Mouse (Mus musculus) layer of hippocampus, adult 18-20 months (tissue): ENCODE results near the gene Cst7. TPM values are rescaled to one million over a fixed set of nuclear protein-coding genes. Genes with fewer than 3 reads are reported as not detected.
"Not testable (repeated sequence)": the region's sequence is repeated elsewhere in the genome, so short reads cannot be mapped to it uniquely, and the experiment has no call there.

ENCODE experiments used
- DNase-seq, 2 experiments: peaks; one replicate each; pipeline ENCODE4 v3.0.0; 2022; ENCODE audit warnings: low spot score in 2 of 2
- long read RNA-seq: library from polyadenylated mRNA; stranded (forward); transcript quantifications from one replicate; pipeline ENCODE4 v2.0.0, GENCODE M21; 2021
- total RNA-seq, 2 experiments: library from RNA; stranded (reverse); gene quantifications; 2 replicates each; pipeline ENCODE4 v1.2.3; 2021

Cst7 gene
- under 1 TPM in 1 of 2 experiments, not detected in 1; 0.77 TPM for total RNA-seq
- long read RNA-seq = 0 reads

GRCm38 (mm10) chr2:150569847-150570590 lies at the start of gene Cst7:
Gene Cst7 (plus strand): TSS chr2:150570415.
- no peak for DNase-seq

GRCm38 (mm10) chr2:150525703-150526207 lies 44.5 kb upstream of the Cst7 start:
- no peak for DNase-seq

GRCm38 (mm10) chr2:150549576-150549975 lies 20.6 kb upstream of the Cst7 start:
- DNase-seq = not testable (repeated sequence)

- peak in 1 of 2 experiments; percentile 42 for DNase-seq
These were observed 11.6 kb upstream of the Cst7 start for GRCm38 (mm10) chr2:150558568-150558967.

GRCm38 (mm10) chr2:150567051-150567450 lies 3.2 kb upstream of the Cst7 start:
- no peak for DNase-seq

DNA sequence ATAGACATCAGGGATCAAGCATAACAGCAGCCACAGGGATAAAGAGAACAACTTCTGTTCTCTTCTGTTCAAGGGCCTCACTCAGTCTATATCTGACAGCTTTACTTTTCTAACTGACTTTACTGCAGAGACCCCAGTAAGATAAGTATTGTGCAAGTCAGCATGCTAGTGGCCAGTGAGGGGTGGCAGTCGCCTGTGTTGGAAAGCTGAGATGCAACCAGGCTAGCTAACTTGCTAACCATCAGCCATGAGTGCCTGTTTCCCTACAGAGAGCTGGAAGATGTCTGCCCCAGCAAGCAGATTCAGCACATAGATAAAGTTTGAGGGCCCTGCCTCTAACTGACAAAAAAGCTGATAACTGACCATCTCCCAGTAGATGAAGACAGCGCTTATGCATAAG lies 546 bp downstream of the Cst7 start:
- DNase-seq = no peak

GRCm38 (mm10) chr2:150572463-150572862 lies 2.2 kb downstream of the Cst7 start:
- no peak for DNase-seq

DNA sequence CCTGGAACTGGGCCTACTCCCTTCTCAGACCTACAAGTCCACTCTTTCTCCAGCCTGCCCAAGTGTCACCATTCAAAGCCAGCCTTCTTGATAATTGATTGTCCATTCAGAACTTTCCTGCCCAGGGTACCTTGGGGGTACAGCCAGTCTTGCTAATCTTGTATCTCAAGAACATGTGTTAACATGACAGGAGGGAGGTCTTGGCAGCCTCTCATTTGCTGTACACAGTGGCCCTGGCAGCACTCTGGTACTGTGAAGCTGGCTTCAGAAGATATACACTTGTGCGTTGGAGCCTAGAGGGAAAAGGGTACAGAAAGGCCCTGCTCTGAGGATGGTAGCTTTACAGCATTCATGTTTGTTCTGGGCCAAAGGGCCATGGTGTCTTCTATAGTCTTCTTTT lies 6.0 kb downstream of the Cst7 start:
- DNase-seq = no peak

GRCm38 (mm10) chr2:150578603-150579002 lies 8.4 kb downstream of the Cst7 start:
- DNase-seq = no peak

DNA sequence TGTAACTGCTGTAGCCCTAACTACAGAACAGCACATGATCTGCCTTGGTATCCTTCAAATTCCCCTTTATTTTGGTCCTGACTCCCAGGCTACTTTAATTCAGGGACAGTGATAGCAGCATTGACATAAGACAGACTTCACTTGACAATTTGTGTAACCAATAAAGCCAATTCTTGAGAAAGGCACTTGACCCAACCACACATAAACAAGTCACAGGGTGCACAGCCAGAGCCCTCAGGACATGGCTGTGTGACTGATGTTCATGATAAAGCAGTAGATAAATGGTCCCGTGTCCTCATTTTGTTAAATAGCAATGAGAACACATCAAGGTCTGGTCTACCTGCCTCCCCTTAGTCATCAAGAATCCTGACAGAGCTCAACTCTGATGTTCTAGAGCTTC lies 9.4 kb downstream of the Cst7 start:
- DNase-seq = no peak

DNA sequence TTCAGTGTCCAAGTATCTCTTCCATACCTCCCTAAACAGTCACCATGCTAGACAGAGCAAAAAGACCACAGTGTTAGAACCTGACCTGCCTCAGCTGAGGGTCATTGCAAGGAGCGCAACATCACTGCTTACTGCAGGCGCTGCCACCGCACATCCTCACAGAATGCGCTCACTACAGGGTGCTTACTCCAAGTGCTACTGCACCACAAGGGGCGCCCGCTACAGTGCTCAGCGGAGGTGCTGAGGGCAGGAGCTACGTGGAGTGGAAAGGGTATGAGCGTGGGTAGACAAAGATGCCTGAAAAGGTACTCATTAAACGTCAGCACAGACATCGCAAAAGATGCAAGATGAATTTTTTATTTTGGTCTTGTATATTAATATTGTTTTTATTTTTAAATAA lies 18.9 kb downstream of the Cst7 start:
- DNase-seq = no peak

DNA sequence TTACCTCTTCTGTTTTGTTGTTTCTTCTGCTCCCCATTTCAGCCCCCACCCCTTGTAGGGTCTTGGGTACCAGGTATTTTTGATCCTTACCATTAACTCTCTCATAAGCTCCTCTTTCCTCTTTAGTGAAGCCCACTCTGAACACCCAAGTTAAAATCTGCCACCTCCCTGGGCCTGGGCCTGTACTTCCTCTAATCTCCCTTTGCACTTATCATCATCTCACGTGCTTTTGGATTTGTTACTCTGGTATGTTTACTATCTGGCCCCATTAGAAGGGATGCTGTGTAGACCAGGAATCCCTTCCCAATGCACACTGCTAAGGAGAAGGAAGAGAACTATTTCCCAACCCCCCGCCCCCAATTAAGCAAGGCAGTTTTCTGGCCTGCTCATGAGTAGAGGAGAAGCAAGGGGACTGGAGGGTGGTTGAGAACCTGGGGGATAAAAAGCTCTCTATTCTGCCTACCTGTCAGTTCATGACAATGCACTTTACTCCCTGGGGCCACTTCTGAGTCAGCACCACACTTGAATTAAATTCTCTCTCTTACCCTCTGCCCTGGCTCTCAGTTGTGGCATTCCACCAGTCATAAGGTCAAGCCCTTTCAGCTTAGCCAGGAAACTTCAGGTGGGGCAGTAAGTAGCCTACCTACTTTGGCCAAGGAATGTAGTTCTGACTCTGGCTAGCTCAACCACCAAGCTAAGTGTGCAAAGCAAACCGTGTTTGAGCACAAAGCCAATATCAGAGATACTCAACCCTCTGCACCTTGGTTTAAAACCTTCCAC lies 25.4 kb downstream of the Cst7 start:
- no peak for DNase-seq

GRCm38 (mm10) chr2:150600263-150600662 lies 30.0 kb downstream of the Cst7 start:
- no peak for DNase-seq

DNA sequence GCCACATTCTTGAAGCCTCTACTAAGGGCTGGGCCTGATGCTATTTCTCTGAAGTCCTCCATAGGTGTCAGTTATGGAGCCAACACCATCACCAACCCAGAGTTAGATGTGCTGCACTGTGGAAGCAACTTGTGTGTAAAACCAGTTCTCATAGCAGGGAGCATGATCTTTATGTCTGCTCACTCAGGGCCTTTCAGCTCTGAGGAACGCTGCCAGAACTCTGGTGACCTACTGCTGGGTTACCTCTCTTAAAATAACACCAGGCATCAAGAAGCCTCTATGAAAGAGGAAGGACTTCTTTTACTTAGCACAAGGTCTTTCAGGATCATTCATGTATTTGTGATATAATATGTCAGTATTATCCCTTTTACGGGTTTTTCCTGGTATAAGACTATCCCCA lies 32.0 kb downstream of the Cst7 start:
- no peak for DNase-seq

- DNase-seq = no peak
These were observed 34.6 kb downstream of the Cst7 start for GRCm38 (mm10) chr2:150604802-150605201.

DNA sequence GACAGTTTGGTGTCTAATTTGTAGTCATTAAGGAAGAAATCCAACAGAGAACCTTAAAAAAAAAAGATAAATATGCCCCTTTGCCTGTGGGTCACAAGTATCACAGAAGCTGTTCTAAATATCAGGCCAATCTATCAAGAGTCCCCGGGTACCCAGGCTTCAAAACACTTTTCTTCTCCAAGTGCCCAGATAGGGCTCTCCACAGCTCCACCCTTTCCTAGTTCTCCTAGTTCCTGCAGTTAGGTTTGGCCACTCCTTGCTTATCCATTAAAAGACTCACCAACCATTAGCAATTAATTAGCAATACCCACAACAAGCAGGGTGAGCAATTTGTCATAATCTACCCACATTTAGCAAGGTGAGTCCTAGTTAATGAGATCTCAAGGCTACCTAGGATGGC lies 36.9 kb downstream of the Cst7 start:
- no peak for DNase-seq

GRCm38 (mm10) chr2:150608087-150608799 lies 38.0 kb downstream of the Cst7 start, which contains the start of gene Apmap:
Gene Apmap (minus strand): TSS chr2:150608567.
- peak; percentile 96 to 99 for DNase-seq

- peak; percentile 52 to 89 for DNase-seq
These were observed 38.8 kb downstream of the Cst7 start for GRCm38 (mm10) chr2:150608872-150609560.

DNA sequence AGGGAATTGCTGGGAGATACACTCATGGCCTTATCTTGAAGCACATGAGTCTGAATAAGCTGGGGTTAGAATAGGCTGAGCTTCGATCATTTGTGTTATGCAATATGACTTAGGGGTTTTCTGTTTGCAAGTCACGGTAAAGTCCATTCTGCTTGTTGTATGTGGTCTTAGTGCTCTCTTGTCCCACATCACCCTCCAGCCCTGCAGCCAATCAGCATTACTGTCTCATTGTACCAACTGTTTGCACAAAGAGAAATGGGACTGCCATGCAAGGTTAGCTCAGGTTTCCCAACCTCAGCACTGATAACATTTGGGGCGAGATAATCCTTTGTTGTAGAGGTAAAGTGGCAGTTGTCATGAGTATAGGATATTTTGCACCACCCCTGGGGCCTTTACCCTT lies 39.9 kb downstream of the Cst7 start:
- DNase-seq = no peak

GRCm38 (mm10) chr2:150621698-150622097 lies 51.5 kb downstream of the Cst7 start:
- DNase-seq = no peak

DNA sequence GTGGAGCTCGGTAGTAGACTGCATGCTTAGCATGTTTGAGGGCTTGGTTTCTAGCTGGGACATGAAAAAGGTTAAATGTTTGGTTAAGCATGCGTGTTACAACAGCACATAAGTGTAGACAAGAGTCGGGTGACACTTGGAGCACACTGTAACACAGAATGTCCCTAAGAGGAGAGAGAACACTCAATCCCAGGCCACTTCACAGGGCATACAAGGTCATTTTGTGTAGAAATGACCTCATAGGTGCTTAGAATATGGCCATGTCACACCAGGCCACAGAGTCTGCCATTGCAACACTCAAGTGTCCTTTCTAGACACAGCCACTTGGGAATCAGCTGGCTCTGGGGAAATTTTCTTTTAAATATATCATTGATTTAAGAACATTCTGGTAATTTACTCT lies 53.7 kb downstream of the Cst7 start:
- DNase-seq = no peak
